Mouse (Mus musculus): Measurements from ENCODE around the gene Adra1b.

DNA sequence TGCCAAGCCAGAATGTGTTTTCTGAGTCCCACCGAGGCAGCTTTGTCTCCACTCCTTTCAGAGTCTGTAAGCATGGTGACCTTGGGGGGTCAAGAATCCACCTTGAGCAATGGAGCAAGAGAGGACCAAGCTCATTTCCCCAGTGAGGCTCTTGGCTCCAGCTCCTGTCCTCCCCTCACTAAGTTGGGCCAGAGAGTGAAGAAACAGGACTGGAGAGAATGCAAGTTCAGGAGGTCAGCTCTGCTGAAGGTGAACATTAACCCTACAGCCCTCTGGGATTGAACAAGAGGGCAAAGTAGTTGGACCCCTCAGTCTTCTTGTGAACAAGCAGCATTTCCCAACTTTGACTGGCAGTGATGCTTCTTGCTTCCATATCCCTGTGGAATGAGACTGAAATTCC, 49.3 kb upstream of the Adra1b start:
- TF ChIP-seq GATA1 (IDR thresholded peaks at IDR 0.05; ENCODE audit: low read length) (no peak), TAL1 (IDR thresholded peaks at IDR 0.05; ENCODE audit: low read length) (no peak)
